Mouse (Mus musculus) cerebellum, postnatal 25 days (tissue): ENCODE results near the gene Pth2.

ENCODE experiments used
- DNase-seq, 2 experiments: peaks; one replicate each; pipeline ENCODE4 v3.0.0; 2021; ENCODE audit warnings: mixed read lengths in 2 of 2

Gene Pth2

DNA sequence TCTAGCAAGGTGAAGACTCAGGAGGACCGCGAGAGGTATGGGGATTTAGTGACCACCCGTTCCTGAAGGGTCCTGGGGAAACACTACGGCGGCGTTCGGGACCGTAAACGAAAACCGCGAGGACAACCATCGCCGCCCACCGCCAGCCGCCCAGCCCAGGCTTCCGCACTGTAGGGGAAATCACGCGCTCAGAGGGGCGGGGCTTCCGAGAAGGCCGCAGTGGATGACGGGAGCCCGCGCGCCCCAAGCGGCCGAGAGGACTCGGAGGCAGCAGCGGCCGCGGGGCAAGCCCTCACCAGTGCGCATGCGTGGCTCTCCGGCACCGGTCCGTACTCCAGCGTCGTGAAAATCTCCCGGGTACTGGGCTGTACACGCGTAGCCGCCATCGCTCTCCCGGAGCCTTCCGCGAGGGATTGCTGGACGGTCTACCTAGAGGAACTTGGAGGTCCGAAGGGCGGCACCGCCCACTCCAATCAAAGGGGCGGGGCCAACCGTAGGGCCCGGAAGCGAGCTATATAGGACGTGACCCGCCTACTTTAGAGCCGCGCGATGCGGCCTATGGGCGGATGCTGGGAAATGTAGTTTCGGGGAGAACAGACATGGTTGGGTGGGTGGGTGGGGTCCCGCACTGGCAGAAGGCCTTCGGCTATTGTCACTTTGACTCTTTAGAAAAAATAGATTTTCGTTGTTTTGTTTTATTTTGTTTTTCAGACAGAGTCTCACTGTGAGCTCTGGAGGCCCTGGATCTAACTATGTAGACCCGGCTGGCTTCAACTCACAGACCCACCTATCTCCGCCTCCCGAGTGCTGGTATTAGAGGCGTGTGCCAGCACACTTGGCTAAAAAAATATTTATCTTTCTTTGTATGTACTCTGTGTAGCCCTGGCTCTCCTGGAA, 26.5 kb upstream of the Pth2 start, which contains the start of the genes Pih1d1 and Aldh16a1:
Pih1d1 (plus strand) TSS at position 208 of the 897 bp plus-strand sequence.
Aldh16a1 (minus strand) TSS at position 489 of the 897 bp plus-strand sequence.
- peak; percentile 99 for DNase-seq

DNA sequence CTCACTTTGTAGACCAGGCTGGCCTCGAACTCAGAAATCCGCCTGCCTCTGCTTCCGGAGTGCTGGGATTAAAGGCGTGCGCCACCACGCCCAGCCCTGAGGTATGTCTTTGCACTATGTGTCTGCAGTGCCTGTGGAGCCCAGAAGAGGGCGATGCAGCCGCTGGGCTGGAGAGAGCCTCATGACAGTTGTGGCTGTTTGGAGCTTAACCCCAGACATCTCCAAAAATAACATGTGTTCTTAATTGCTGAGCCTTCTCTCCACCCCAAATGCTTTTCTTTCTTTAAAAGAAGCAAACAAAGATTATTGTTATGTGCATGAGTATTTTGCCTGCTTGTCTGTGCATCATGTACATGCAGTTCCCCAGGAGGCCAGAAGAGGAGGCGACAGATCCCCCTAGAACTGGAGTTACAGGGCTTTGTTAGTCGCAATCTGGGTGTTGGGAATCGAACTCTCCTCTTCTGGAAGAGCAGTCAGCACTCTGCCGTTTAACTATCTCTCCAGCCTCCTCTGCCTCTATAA, 25.7 kb upstream of the Pth2 start:
- DNase-seq = peak; percentile 71 to 81

DNA sequence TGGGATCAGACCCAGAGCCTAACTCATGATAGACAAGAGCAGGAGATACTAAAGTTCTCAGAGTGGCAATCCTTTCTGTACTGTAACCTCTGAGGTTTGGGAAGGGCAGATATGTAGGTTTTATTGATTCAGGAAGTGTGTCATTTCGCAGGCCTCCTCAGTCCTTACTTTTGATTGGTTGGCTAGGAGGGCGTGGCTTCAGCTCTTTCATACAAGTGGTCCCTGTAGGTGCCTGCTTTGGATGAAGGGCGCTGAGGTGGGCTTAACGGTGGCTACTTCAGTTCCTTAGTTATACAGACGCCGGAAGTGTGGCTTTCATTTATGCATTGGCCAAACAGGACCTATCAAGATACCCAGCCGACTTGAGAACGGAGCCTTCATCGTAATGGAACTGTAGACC, 25.2 kb upstream of the Pth2 start:
- no peak for DNase-seq

DNA sequence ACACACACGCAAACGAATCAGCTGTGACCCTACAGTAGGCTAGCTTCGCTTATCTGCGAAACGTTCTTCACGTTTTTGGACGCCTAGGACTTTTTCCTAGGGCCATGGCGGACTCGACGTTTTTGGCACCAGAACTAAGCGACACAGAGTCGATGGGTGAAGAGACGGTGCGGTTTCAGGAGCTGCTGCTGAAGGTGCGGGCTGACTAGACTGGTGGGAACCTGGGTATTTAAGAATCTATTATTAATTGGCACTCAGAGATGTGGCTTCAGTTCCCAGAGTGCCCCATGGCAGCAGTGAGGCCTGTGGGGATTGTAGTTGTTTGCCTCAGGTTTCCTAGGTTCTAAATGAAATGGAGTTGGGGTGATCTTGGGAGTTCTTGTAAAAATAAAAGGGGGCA, 24.6 kb upstream of the Pth2 start:
- DNase-seq = no peak

DNA sequence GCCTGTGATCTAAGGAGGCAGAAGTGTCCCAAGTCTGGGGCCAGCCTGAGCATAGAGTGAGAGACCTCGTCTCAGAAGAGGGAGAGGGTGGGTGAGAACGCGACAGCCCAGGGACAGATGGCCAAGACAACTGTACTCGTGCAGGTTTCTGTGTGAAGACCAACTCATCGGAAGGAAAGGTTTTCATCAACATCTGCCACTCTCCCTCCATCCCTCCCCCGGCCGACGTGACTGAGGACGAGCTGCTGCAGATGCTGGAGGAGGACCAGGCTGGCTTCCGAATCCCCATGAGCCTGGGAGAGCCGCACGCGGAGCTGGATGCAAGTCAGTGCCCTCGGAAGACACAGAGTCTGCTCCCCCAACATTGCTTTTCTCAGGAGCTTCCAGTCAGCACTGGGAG, 23.3 kb upstream of the Pth2 start:
- peak in 1 of 2 experiments; percentile 8 for DNase-seq

DNA sequence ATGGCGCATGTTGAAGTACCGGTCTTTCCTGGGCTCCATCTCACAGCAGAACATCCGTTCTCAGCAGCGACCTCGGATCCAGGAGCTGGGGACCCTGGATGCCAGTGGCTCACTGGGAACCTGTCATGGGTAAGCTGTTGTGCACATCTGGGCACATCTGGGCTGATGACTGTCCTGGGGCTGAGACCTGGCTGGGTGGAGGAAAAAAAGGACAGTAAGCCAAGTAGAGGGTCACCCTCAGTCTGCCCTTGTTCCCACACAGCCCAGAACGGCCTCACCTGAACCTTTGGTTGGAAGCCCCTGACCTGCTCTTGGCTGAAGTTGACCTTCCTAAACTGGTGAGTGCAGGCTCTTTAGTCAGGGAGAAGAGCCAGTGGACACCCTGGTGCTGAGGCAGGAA, 21.8 kb upstream of the Pth2 start:
- DNase-seq = peak in 1 of 2 experiments; percentile 4

DNA sequence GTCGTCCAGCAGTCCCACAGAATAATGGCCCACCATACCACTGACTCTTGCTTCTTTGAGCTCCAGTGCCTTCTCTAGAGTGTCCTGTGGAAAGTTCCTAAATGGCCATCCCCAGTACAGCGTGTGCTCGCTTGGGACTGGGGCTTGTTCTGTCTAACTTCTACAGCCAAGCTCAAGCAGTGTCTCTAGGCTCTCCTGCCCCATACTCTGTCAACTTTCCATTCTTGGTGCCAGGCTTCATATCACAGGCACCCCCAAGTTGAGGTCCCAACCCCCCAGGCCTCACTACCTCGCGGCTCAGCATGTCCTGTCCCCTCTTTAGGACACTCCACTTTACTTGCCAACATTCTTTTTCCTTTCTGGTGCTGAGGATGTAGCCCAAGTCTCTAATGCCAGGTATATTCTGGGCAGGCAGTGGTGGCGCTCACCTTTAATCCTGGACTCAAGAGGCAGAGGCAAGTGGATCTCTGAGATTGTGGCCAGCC, 20.4 kb upstream of the Pth2 start:
- peak; percentile 4 to 26 for DNase-seq

DNA sequence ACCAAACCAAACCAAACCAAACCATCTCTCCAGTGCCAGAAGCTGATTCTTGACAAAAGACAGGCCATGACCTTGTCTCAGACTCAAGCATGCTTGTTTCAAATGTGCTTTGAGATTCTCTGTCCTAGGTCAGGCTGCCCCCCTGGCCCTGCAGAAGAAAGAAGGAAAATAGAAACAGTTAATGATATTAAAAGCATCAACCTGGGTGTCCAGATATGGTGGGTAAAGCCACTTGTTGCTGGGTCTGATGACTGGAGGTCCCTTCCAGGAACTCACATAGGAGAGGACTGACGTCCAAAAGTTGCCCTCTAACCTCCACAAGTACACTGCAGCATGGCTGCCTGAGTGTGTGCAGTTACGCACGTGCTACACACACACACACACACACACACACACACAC, 19.9 kb upstream of the Pth2 start:
- peak in 1 of 2 experiments; percentile 22 for DNase-seq

DNA sequence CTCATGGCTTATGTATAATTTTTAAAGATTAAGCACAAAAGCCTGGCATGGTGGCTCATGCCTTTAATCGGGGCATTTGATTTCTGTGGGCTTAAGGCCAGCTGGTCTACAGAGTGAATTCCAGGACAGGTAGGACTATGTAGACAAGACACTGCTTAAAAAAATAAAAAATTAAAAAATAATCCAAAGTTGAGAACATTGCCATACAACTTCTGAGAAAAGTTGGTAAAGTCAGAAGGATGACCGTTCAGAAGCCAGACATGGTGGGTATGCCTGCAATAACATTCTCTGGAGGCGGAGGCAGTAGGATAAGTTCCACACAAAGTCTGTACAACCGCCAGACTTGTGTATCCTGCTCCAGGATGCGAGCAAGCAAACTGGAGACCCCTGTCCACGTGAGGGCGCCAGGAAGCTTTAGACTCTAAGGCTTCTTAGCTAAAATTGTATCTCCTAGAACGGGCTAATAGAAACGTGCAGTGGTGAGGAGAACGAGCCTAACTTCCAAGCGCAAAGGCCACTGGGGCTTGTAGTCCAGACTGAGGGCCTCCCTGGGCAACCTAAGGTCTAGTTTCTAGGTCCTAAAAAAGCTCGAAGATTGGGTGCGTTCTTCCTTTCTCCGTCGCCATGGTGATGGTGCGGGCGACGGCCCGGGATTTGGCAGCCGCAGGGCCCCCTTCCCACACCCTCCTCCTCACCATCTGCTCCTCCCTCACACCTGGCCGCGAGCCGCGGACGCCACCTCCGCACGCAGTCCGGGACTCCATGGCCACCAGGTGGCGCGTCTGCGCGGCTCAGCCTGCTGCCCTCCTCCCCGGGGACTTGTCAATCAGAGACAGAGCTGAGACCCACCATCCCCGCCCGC, 19.0 kb upstream of the Pth2 start:
- DNase-seq = peak; percentile 99 to 100

DNA sequence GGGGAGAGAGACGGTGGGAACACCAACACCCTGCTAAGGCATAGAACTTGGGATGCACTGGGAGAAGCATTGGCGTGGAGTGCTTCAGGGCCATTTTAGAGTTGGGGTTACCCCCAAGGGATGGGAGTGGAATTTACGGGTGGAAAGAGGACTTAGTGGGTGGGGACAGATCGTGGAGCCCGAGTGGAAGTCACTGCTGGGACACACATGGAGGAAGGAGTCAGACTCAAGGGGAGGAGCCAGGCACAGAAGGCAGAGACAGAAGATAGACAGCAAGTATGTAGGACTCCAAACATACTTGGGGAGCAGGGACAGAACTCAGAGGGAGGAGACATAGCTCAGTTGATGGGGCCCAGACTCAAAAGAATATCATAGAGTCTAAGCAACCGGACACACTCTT, 18.2 kb upstream of the Pth2 start:
- no peak for DNase-seq

DNA sequence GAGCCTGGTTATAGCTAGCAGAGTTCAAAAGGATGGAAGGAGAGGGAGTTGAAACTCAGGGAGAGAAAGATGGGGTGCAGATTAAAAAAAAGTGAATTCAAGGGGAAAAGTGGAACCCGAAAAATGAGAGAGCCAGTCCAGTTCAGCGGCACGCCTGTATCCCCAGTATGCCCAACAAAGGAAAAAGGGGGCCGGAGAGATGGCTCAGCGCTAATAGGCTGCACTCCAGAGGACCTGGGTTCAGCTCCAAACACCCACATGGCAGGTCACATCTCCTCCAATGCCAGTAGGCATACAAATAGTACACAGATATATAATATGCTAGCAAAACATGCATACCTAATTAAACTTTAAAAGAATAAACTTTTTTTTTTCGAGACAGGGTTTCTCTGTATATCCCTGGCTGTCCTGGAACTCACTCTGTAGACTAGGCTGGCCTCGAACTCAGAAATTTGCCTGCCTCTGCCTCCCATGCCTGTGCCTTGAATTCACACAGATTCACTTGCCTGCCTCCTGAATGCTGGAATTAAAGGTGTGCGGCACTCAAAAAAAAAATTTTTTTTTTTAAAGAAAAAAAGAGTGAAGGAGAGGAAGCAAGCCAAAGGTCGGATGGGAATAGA, 17.7 kb upstream of the Pth2 start:
- DNase-seq = peak in 1 of 2 experiments; percentile 43

DNA sequence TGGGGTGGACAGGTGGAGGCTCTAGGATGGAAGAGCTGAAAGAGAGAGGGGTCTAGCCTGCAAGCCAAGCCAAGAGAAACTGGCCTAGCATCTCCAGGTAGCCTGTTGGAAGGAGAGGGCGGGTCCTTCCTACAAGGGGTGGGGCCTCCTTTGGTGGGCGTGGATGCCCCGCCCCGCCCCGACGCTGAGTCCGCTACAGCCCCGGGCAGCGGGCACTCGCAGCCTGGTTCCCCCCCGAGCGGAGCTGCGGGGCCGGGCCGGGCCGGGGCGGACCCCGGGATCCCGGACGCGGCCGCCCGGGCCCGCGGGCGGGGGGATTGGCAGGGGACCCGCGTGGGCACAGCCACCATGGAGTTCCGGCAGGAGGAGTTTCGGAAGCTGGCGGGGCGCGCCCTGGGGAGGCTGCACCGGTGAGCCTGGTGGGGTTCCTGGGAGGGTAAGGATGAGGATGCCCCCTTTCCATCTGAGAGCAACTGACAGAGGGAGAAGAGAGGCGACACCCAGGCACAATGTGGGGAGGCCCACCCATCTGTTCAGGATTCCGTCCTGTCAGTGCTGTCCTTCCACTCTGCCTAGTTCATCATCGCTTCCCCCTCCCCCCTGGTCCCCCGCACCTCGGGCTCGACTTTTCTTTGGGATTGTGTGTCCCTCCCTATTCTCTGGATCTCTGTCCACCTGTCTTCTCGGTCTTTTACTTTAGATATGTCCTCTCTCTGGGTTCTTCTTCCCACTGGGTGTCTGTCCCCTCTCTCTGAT, 16.9 kb upstream of the Pth2 start, which contains the start of gene Slc17a7:
Slc17a7 (plus strand) TSS at position 215 of the 756 bp plus-strand sequence.
- DNase-seq = peak; percentile 88 to 92

DNA sequence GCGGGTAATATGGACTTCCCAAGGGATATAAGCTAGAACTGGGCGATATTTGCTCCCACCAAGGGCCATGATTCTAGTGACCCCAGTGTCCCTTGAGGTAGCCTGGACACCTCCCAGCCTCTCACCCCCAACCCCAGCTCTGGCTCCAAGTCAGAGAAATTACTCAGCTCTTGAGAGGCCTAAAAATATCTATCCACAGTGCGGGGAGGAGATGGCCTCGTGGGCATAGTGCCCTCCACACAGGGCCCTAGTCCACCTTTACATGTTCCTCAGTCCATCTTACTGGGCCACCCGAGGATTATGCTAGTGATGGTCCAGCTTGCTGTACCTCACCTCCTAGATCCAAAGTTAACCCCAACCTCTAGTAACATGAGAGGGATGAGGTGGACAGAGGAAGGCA, 16.0 kb upstream of the Pth2 start:
- DNase-seq = peak; percentile 76 to 80

DNA sequence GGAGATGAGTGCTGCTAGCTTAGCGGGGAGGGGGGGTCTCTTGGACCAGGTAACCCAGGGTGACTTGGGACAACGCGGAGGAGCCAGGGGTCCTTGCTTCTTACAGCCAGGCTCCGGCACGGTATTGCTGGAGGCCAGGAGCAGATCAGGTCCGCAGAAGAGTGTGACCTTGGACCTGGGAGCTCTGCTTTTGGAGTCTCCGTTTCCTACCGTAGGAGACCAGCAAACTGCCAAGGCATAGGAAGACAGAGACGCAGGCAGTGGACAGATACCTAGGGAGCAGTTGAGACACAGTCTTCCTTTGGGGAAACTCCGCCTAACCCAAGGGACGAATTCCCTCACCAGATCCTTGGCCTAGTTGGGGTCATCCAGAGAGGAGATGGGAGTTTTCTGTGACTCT, 15.1 kb upstream of the Pth2 start:
- peak; percentile 52 to 60 for DNase-seq

DNA sequence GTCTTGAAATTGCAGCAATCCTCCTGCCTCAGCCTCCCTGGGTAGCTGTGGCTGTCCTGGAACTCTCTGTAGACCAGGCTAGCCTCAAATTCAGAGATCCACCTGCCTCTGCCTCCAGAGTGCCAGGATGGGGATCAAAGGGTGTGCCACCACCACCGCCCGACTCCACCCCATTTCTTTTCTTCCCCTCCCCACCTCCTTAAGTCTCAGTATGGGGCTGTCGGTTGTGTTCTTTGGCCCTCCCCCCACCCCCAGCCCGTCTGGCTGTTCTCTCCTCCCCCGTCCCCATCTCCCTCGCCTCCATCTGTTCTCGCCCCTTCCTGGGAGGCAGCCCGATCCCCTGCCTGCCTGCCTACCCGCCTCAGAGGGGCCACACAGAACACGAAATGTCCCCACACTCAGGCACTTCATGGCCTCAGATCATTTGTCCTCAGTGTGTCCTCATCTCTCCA, 13.8 kb upstream of the Pth2 start:
- peak; percentile 77 to 80 for DNase-seq

DNA sequence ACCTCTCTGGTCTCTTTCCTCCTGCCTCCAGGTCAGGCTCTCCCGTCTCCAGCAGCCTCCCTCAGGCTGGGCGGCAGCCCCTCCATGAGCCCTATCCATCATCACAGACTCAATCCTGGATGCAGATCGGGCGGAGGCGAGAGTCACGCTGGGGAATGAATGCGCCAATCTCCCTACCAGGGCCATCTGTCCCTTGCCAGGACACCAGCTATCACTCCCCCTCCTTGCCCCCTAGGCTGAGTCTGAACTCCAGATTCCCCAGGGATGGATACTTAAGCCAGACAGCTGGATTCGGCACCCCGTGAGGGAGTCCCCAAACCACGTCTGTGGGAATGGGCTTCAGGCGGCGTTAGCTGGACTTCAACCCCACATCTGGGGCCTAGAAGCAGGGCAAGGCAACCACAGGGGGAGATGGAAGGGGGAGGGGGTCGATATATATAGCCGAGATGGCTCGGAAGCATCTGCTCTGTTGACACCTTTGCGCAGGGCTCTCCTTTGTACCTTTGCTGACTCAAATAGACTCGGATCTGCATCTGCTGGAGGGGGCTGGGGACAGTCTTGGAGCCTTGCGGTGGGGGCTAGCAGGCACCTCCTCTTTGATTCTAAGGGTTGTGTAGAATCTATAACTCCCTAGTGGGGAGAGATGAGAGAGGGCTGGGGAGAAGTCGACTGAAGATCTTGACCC, 12.9 kb upstream of the Pth2 start:
- peak; percentile 87 for DNase-seq

DNA sequence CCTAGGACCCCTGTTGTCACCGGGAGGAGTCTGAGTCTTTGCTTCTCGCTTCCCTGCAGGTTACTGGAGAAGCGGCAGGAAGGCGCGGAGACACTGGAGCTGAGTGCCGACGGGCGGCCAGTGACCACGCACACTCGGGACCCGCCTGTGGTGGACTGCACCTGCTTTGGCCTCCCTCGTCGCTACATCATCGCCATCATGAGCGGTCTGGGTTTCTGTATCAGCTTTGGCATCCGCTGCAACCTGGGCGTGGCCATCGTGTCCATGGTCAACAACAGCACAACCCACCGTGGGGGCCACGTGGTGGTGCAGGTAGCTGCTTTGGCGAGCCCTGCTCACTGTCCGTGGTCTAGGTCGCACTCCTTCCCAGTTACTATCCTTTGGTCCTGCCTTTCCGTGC, 12.1 kb upstream of the Pth2 start:
- peak; percentile 70 to 75 for DNase-seq

DNA sequence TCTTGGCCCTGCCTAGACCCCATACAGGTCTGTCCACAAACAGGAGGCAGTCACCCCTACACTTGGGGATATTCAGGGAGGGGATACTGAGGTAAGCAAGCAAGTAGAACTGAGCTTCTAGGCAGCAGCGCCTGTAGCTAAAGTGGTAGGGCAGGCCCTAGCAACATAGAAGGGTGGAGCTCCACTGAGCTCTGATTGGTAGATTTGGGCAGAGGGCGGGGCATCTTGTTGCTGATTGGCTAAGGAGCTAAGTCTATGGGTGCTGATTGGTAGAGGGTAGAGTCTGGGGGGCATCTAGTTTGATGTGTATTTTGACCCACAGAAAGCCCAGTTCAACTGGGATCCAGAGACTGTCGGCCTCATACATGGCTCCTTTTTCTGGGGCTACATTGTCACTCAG, 11.3 kb upstream of the Pth2 start:
- peak; percentile 77 to 83 for DNase-seq

DNA sequence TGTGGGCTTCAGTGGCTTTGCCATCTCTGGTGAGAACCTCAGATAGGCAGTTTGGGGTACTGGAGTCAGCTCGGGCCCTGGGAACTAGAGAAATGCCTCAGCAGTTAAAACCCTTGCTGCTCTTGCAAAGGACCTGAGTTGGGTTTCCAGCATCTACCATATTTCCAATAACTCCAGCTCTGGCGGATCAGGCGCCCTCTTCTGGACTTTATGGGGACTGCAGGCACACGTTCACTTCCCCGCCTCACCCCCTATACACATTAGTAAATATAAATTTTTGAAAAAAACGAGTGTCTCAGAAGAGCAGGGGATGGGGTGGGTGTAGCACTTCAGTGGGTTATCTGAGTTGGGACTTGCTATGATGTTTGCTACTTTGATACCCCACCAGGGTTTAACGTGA, 7.8 kb upstream of the Pth2 start:
- DNase-seq = peak; percentile 59 to 78

DNA sequence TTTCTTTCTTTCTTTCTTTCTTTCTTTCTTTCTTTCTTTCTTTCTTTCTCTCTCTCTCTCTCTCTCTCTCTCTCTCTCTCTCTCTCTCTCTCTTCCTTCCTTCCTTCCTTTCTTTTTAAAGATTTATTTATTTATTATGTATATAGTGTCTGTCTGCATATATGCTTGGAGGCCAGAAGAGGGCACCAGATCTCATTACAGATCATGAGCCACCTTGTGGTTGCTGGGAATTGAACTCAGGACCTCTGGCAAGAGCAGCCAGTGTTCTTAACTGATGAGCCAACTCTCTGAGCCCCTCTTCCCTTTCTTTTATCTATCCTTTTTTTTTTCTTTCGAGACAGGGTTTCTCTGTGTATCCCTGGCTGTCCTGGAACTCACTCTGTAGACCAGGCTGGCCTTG, 7.0 kb upstream of the Pth2 start:
- DNase-seq = peak in 1 of 2 experiments; percentile 54
